Mouse (Mus musculus): ENCODE results near the gene Cers6.
A peak's percentile ranks its signal among the peaks of the same experiment; 100 is the strongest.

Gene Cers6

DNA sequence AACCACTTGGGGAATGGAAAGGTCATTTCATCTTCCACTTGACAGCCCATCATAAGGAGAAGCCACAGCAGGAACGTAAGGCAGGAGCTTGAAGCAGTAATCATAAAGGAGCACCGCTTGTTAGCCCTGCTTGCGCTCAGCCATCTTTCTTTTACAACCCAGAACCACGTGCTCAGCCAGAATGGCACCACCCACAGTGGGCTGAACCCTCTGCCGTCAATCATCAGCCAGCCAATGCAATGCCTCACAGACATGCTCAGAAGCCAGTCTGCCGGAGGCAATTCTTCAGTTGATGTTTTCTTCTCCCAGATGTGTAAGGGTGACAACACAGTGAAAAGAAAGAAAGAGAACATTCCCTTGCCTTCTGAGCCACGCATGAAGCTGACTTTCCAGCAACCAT lies 267.1 kb downstream of the Cers6 start:
- DNase-seq = no peak

DNA sequence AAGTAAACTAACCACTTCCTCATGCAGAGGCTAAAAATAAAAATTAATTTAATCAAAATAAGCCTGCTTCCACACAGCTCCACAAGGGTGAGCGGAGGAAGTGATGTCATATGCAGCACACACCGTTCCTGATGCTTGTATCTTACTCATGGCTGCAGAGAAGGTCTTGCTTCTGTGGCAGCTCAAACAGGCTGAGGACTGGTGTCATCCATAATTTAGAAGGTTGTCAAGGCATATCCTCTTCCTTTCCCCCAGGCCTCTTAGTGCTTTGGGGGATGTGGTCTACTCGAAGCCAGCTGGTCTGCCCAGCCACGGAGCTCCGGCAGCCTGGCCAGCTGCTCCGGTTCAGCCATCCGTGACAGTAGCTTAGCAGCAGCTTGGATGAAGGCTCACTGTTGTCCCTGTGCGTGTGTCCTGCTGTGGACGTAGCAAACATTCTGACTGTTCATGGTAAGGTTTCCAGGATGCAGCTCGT lies 267.7 kb downstream of the Cers6 start:
- peak; percentile 40 for DNase-seq

DNA sequence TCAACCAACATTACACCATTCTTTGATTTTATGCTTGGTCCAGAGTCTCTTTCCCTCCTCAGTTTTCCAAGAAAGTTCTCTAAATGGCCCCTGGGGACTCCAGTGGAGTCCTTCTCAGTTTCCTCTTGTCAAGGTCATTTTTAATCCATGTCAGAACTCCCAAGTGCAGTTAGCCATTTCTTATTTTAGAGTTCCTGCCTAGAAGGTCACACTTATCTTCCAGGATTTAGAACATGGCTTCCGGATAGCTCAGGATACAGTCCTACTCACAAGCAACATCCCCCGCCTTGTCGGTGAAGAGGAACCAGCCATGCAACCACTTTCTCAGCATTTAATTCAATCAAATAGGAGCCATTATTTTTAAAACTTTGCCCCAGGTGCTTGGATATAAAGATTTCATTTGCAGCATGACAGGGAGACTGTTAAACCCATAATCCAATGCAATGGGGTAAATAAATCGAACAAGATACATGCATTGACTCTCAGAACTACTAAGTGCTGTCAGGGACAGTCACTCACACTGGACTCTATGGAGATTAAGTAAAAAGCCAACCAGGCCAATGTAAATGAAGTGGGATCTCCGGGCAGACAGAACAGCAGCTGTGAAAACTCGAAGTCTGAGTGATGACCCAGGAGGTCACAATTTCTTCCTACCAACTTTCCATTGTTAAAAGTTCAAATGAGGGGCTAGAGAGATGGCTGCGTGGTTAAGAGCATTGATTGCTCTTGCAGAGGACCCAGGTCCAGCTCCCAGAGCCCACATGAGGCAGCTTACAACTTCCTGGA lies 268.4 kb downstream of the Cers6 start:
- DNase-seq = peak; percentile 9

DNA sequence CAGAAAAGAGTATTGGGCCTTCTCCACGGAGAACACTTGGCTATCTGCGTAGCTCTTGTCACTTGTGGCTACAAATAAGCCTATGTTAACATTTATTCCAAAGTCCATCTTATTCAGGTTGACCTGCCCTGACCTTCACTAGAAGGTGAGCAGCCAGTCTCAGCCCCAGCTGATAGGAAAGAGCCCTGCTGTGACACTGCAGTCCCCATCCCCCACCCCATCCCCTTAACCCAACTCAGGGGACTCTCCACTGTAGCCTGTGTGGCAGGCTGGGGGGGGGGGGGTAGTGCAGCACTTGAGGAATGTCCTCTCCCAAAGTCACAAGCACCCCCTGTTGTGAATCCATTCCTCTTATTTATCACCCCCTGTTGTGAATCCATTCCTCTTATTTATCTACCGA lies 270.8 kb downstream of the Cers6 start:
- no peak for DNase-seq

DNA sequence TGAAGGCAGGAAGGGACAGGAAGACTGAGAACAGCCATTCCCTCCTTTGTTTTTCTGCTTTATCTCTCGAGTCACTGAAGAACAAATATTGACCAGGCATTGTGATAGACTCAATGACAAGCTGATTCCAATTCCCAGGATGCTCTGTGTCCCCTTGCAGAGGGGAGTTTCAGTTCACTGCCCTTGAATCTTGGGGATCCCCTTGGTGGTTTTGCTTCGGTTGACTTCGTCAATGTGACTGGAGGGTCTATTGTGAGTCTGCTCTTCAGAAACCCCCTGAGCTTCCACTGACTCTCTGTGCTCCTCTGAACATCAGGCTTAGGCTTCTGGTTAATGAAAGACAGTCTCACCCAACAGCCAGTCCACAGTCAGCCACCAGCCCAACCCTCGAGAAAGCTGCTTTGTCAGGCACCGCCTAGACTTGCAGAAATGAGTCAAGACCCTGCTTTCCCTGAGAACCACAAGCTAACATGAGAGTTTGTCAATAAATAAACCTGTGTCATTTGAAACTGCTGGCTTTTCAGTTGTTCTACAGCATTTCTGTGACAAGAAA lies 271.3 kb downstream of the Cers6 start:
- no peak for DNase-seq

DNA sequence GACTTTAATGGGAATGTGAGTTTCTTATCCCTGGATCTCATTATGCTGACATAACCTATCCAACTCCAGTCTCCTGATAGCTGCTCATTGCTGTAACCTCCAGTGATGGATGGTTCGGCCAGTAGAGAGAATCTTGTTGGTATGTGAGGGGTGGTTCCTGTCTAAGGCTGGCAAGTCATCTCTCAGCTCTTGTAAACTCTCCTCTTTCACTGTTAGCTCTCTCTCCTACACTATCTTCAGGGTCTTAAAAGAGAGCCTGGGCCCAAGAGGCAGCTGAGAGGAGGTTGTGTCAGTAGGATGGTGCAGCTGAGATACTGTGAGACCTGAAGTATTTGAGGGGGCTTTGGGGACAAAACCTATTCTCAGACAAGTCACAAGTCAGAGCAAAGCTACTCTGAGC lies 272.9 kb downstream of the Cers6 start:
- DNase-seq = no peak

DNA sequence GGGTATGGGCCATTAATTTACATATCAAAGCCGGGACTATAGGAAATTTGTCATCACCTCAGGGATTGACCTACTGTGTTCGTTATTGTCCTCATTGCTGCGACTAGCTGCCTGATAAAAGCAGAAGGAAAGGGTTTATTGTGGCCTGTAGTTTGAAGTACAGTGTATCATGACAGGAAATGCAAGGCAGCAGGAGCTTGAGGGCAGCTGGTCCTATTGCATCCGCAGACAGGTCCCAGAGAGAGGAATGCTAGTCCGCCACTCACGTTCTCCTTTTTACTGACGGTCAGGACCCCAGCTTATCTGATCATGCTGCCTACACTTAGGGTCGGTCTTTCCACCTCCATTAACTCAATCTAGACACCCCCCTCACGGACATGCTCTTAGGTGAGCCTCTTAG lies 273.7 kb downstream of the Cers6 start:
- no peak for DNase-seq

DNA sequence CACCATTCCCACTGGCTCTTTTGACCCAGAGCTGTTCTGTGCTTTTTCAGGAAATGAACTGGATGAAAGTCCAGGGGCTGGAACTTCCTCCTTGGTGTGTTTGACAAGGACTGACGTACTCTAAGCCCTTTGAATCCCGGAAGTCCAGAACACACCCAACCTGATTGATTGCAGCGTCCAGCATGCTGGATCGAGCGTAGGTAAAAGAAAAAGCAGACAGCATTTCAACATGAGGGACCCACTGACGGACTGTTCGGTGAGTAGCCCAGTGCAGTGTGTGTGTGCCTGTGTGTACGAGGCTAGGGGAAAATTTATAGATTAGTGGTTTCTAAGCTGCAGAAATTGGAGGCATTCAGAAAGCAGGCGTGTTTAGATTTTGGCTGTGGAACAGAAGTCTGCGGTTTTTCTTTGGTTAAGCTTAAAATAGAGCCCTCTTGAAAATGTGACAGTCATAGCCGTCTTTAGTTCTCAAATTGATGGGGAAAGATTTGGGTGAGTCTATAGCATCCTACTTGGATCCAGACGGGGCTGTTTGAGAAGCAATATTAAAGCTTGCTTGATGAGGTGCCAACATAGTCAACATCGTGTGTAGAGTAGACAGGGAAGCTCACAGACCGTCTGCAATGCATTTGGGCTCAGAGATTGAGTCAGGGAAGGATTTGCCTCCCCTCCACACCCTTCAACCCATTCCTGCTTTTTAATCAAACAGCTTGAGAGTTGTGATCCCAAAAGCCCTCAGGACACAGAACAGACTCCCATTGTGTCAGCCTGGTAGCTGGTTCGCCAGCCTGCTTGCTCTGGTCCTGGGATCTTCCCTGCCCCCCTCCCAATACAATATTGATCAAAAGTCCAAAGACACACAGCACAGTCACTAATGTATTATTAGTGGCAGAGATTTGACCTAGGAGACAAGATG lies 274.7 kb downstream of the Cers6 start, which contains the start of gene Nostrin:
TSS of gene Nostrin (plus strand) at position 140 of the 916 bp plus-strand sequence.
- peak; percentile 45 for DNase-seq

DNA sequence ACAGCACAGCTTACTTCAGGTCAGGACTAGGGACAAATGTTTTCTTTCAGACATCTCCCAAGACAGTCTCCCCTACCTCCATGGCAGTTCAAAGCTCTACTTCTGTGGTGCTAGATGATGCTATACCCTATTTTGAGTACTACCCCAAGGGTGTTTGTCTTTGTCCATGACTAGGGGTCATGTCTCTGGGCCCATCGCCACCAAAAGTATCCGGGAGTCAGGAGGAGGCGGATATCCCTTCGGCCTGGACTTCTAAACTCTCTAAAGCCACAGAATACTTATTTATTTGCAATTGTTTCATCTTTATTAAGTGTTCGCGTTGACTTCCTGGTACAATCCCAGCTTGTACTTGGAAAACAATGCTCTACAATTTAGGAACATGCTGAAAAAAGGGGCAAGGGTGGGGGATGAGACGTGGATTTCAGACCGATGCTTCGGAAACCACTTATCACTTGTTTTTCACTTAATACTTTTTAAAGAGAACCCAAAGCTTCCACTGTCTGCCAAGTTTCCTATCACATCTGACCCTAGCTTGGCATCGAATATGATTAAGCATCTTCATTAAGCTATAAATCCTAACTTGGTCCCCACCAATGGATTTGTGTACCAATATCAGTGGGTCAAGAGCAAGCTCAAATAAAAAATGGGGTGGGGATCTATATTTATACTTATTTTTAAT lies 276.3 kb downstream of the Cers6 start:
- DNase-seq = peak; percentile 18

DNA sequence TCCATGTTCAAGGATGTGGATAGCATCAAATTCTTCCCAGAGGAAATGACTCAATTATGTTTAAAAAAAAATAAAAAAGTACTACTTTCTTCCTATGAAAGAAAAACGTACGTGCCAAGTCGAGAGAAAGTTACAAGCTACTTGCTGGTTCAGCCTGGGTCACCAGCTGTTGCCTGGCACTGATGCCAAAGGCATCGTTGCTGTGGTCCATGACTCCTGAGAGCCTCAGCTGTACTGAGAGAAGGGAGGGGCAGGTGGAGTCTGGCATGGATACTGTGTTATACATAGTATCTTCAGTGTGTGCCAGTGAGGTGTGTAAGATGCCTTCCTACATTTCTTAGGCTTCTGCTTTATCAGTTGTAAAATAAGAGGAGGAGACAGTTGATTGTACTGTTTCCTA lies 277.5 kb downstream of the Cers6 start:
- no peak for DNase-seq

DNA sequence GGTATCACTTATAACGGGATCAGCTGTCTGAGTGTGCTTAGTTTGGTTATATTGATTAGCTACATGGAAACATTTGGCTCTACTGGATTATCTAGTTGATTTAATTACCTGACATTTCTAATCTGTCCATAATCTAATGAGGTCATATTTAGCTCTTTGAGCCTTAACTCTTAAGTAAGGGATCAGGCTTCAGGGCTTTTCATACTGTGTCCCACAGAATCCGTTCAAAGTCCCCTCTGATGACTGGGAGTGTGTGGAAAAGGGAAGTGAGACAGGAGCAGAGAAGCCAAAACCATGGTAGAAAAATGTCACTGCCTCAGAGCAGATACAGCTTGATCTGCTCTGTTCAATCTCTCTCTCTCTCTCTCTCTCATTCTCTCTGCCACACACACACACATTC lies 279.0 kb downstream of the Cers6 start:
- no peak for DNase-seq

DNA sequence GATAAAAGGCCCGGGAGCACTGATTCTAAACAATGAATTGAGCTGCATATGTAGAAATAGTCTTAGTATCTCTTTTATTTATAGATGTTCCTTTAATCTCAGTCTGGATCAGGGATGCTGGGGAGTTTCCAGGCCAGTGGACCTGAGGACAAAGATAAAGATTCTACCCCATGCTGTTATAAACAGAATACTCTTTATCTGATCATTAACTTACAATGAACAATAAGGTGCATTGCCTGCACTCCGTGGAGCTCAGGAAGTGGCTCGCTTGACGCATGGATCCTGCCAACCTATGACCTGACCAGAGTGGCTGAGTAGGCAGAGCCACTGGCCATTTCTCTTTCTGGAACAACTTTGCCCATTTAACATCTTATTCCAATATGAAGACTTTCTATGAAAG lies 279.6 kb downstream of the Cers6 start:
- DNase-seq = no peak

DNA sequence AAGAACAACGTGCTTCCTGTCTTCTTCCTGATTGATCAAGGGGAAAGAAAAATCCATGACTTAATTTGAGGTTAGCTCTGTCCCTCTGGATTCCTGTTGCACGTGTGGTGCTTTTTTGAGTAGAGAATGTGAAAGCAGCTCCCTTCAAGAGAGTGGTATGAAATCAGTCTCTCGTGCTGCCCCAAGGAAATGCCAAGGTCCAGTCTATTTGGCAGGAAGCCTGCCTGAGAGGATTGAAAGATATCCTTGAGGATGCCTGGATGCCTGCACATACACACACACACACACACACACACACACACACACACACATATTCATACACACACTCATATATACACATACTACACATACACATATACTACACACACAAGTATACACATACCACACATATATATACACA lies 287.4 kb downstream of the Cers6 start:
- no peak for DNase-seq

DNA sequence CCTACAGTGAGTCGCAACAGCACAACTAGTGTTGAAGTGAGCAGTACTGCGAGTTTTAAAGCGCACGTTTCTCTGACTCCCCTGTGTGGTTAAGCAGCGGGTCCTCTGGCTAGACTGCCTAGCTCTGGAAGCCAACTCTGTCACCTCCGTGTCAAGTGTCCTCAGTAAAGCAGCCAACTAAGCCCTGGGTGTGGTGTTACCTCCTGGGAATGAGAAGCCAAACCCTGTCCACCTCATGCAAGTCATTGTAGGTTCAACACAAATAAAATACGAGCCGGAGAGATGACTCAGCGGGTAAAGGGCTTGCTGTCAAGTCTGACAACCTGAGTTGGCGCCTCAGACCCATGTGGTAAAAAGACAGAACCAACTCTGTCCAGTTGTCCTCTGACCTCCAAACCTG lies 287.9 kb downstream of the Cers6 start:
- no peak for DNase-seq

DNA sequence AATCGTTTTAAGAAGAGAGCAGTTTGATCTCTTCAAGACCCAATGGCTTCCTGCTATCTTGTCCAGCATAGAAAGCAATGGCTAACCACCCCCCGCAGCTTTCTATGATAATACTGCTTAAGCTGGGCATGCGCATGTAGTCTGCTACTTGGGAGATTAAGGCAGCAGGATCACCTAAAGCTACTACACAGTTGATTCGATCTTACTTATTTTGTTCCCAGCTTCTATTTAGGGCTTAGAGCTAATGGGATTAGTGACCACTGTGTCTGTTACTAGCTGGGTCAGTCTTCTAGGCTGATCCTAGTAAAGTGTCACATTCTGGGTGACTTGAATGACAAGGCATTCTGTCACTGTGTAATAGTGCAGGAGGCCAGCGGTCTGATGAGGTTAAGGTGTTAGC lies 289.6 kb downstream of the Cers6 start:
- DNase-seq = no peak

DNA sequence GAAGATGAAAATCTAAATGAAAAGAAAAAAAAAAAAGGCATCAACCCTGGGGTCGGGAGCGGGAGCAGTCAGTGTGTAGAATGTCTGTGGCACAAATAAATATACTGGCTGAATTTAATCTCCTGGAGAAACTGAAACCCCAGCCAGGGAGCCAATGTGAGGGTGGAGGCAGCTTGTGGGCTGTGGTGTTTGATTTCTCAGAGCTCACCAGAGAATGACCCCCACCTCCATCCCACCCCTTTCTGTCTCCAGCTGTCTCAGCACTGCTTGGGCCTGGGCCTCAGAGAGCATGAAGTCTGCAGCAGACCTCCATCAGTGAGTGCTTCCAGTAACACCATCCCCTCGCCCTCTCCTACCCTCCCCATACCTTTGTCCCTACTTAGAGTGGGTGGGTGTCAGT lies 294.6 kb downstream of the Cers6 start:
- DNase-seq = no peak

DNA sequence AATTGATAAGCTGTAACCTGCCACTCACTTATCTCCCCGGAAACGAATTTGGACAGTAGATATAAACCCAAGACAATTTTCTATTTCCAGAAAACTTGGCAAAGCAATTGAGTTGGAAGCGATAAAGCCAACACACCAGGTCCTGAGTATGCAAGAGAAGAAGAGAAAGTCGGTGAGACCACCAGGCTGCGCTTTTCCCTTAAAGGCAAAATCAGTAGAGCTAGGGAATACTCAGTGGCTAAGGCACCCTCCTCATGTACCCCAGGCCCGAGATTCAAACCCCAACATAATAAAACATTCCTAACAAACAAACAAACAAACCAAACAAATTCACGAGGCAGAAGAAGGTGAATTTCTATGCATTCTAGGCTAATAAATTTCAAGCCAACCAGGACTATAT lies 295.0 kb downstream of the Cers6 start:
- no peak for DNase-seq

DNA sequence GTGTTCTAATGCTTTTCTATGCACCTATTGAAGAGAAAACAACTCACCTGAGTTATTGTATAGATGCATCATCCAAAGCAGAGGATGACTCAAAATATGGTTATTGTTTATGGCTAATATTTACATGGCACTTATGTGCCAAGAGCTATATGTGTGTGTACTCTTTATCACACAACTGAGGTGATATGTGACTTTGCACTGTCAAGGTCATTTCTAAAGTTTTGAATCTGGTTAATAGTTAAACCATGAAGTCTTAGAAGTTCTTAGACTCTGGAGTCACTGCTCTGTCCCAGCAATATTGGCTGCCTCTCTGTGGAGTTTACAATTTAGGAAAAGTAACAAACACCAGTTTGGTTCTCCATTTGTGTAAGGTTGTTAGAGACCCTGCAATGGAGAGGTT lies 297.7 kb downstream of the Cers6 start:
- no peak for DNase-seq

Data from kidney, adult 11 months (tissue).